Comparison of ENCODE assay signal across 8 mouse cellular contexts in genomic region chr5:36742126-36742848, GRCm38 (mm10). TPM values are rescaled to one million over a fixed set of nuclear protein-coding genes. Genes with fewer than 3 reads are reported as not detected.
DNase-seq lines count a peak whose midpoint lies in the region; ATAC-seq lines count a peak whose summit lies in the region.

No protein-coding gene starts in this region.

- H3K9me3 ChIP-seq in heart, embryonic 10.5 days, result no peaks in the 10 kb centered on the region
- no peaks in the 10 kb centered on the region for H3K9me3 ChIP-seq in liver, embryonic 16.5 days (replicated peaks; ENCODE audit: control insufficient read depth, low read length)

- peak overlapping the region; percentile 36; the same call in 1 of the 2 replicates for H3K4me3 ChIP-seq in heart, embryonic 10.5 days
- 0 out of 2 replicates have a peak overlapping the region, but pooled peaks have one; percentile 2 for H3K4me3 ChIP-seq in liver, embryonic 16.5 days (ENCODE audit: low read depth, low read length)

- H3K4me2 ChIP-seq in liver, embryonic 16.5 days (ENCODE audit: low read depth, low read length), result peak overlapping the region; percentile 32; the same call in 1 of the 2 replicates

- 0 out of 2 replicates have a peak, but pooled peaks have one; percentile 3 for ATAC-seq in liver, embryonic 16.5 days (ENCODE audit: low read depth)

- H3K27ac ChIP-seq in heart, embryonic 10.5 days, result no peak overlapping the region
- no peak overlapping the region for H3K27ac ChIP-seq in liver, embryonic 16.5 days (ENCODE audit: low read length)

- no peaks in the 10 kb centered on the region for H3K27me3 ChIP-seq in heart, embryonic 10.5 days (ENCODE audit: insufficient read depth, poor library complexity, severe bottlenecking)
- no peaks in the 10 kb centered on the region for H3K27me3 ChIP-seq in liver, embryonic 16.5 days (ENCODE audit: control insufficient read depth, insufficient read depth, low read depth, low read length)

- no peaks in the 10 kb centered on the region for H3K36me3 ChIP-seq in heart, embryonic 10.5 days
- H3K36me3 ChIP-seq in liver, embryonic 16.5 days (ENCODE audit: control insufficient read depth, insufficient read depth), result no peaks in the 10 kb centered on the region

- DNase-seq in CD4-positive, CD25-positive, alpha-beta regulatory T cell, adult 2 months (ENCODE audit: low read depth, low spot score), result peak; percentile 84
- DNase-seq in adrenal gland, adult 18-20 months (ENCODE audit: low spot score in 2 of 2), result peak; percentile 90
- DNase-seq in embryo, embryonic 11.5 days (ENCODE audit: low read depth, low spot score), result peak; percentile 68
- DNase-seq in heart, embryonic 10.5 days (ENCODE audit: low spot score), result peak; percentile 87
- peak; percentile 84 for DNase-seq in kidney, postnatal 14 days
- peak; percentile 66 for DNase-seq in retina, postnatal 7 days (ENCODE audit: low read depth, low spot score)
- DNase-seq in thymus, postnatal 4 days, result peak; percentile 91

- H3K4me1 ChIP-seq in heart, embryonic 10.5 days, result peaks cover 31% of the 10 kb centered on the region
- H3K4me1 ChIP-seq in liver, embryonic 16.5 days (ENCODE audit: control insufficient read depth, low read depth, low read length), result peaks cover 37% of the 10 kb centered on the region

- 38% methylated on average over 16 of the region's 16 CpGs for WGBS in heart, embryonic 10.5 days
- 40% methylated on average over 16 of the region's 16 CpGs for WGBS in liver, embryonic 16.5 days (ENCODE audit: insufficient replicate concordance)

- H3K9ac ChIP-seq in liver, embryonic 16.5 days (ENCODE audit: low read depth, low read length), result no peak overlapping the region

RNA-seq across cellular contexts. Expression of gene Bloc1s4, which starts 6.2 kb away (rescaled TPM):
- 10 to 100 TPM; 27.0 to 35.8 TPM for total RNA-seq in adrenal gland, adult 18-20 months (2021)
- 19.5 and 27.1 TPM in 2 replicates for polyA plus RNA-seq in heart, embryonic 10.5 days (2016; fragmentation: Nextera tagmentation; extraction: Ambion mirVana)
- polyA plus RNA-seq in liver, embryonic 16.5 days (2015; fragmentation: Nextera tagmentation; extraction: Ambion mirVana), result 11.3 and 12.6 TPM in 2 replicates

RNA-seq across cellular contexts. Expression of gene D5Ertd579e, which starts 46.5 kb away (rescaled TPM):
- 10 to 100 TPM; 73.9 to 87.5 TPM for total RNA-seq in adrenal gland, adult 18-20 months (2021)
- polyA plus RNA-seq in heart, embryonic 10.5 days (2016; fragmentation: Nextera tagmentation; extraction: Ambion mirVana), result 25.5 and 33.7 TPM in 2 replicates
- polyA plus RNA-seq in liver, embryonic 16.5 days (2015; fragmentation: Nextera tagmentation; extraction: Ambion mirVana), result 22.6 and 23.2 TPM in 2 replicates

RNA-seq across cellular contexts. Expression of gene Mrfap1, which starts 54.3 kb away (rescaled TPM):
- total RNA-seq in adrenal gland, adult 18-20 months (2021), result 100 to 1,000 TPM; 581 to 655 TPM
- polyA plus RNA-seq in heart, embryonic 10.5 days (2016; fragmentation: Nextera tagmentation; extraction: Ambion mirVana), result 366 and 466 TPM in 2 replicates
- polyA plus RNA-seq in liver, embryonic 16.5 days (2015; fragmentation: Nextera tagmentation; extraction: Ambion mirVana), result 106 and 110 TPM in 2 replicates
